Mouse (Mus musculus) cerebellum, postnatal 10 days (tissue): ENCODE measurements around the gene Homer3.

Experiments used
- DNase-seq, 2 experiments: peaks; one replicate each; pipeline ENCODE4 v3.0.0; 2021; ENCODE audit warnings: mixed read lengths in 2 of 2

Homer3 gene

GRCm38 (mm10) chr8:70285304-70285703 is 2.7 kb downstream of the Homer3 start:
- no peak for DNase-seq

GRCm38 (mm10) chr8:70286737-70287136 is 4.1 kb downstream of the Homer3 start:
- peak in 1 of 2 experiments; percentile 29 for DNase-seq

DNA sequence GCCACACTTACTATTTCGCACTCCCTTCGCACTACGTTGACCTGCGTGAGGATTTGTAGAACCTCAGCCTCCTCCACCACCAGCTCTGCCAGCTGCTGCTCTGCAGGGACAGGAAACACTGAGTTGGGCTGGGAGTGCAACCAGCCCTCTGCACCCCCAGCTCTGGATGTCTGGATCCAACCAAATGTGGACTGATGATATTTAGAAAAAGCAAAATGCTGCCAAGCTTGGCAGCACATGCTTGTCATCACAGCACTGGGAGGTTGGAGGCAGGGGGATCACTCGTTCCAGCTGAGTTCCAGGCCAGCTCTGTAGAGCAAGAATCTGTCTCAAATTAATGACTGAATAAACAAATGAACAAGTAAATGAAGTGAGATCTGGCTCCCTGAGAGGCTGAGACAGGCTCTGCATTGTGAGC is 11.4 kb downstream of the Homer3 start:
- DNase-seq = no peak

DNA sequence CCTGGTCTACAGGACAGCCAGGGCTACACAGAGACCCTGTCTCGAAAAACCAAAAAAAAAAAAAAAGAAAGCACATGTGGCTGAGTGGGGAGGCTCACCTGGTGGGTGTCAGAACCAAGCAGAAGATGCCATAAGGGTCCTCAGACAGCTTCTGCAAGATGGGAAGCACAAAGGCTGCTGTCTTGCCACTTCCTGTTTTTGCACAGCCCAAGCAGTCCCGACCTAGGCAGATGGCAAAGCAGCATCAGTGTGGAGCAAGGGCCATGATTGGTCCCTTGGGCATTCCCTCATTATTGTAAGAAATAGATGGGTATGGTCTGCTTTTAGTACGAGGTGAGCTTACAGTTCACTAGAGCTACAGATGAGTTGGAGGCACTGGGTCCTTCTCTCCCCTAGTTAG is 18.3 kb downstream of the Homer3 start:
- no peak for DNase-seq

DNA sequence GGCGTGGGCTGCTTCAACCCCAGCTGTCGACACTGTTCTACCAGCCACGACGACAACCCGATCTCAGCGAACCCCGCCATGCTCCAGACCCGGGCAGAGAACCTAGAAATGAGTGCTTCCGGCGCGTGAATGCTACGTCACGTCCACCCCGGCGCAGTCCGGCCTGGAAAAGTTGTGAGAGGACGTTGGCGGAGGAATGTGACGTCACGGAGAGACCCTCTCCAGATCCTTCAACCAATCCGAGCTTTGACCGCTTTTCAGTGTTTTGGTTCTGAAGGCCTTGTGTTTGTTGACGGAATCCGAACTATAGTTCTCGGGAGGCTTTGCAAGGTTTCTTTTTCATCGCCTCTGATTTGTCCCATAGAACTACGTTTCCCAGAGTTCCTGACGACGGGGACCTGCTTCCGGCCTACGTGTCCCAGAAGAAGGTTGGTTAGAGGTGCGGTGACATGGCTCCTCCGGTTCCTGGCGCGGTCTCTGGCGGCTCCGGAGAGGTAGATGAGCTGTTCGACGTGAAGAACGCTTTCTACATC is 19.8 kb downstream of the Homer3 start, which contains the start of the genes Ddx49 and Cope:
Gene Ddx49, minus strand, starts transcription at position 132 of the 533 bp plus-strand sequence.
Gene Cope, plus strand, starts transcription at position 161 of the 533 bp plus-strand sequence.
- peak; percentile 97 for DNase-seq

DNA sequence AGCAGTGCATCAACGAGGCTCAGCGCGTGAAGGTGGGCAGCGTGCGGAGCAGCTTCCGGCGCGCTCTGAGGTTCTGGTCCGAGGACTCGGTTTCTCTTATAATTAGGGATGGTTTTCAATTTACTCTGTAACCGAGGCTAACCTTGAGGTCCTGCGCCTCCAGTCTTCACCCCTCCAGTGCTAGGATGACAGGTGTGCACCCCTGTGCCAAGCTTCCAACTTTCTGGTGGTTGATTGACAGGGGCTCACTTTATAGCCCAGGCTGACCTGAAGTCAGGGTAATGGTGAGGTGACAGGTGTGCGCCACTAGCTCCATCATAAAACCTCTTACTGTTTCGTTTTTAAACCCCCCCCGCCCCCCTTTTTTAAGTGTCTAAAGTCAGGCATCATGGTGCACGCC is 20.3 kb downstream of the Homer3 start:
- DNase-seq = no peak

DNA sequence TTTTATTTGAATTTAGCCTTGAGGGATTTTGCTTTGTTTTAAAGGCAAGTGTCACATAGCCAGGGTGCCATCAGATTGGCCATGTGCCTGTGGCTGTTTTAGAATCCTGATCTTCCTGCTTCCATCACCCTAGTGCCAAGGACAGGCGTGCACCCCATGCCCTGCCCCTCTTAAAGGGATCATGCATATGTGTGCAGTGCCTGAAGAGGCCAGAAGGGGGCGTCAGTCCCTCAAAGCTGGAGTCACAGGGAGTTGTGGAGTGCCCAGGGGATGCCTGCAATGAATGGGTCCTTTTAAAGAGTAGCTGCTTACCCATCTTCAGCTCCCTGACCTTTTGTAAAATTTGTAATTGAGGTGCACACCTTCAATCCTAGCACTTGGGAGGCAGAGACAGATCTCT is 26.7 kb downstream of the Homer3 start:
- DNase-seq = peak; percentile 47 to 60

GRCm38 (mm10) chr8:70313399-70313798 is 30.8 kb downstream of the Homer3 start:
- DNase-seq = peak; percentile 77 to 87

DNA sequence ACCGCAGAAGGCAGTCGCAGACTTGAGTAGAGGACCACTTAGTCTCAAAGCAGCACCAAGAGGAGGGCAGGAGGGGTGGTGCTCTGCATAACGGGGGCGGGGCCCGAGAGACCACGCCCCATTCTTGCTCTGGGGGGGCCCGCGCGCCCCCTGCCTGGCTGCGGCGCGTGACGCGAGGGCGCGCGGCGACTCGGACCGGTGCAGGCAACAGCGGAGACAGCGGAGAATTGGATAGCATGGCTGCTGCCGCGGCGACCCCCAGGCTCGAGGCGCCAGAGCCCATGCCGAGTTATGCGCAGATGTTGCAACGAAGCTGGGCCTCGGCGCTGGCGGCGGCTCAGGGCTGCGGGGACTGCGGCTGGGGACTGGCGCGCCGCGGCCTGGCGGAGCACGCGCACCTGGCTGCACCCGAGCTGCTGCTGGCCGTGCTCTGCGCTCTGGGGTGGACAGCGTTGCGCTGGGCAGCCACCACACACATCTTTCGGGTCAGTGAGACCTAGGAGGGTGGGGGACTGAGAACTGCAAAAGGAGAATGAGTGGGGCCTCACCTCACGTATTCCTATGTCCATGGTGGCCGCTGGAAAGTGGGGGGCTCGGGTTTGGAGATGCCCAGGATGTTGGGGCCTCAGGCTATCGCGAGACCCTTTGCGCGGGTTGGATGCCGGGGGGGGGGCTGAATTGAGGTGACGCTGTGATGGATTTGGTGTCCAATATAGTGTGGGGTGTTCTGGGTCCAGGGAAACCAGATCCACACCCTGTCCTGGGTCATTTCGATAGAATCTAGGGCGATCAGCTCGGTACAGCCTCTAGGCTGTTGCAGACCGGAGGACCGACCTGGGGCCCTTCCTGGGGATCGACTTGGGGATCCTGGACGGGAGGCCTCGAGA is 33.2 kb downstream of the Homer3 start, which contains the start of gene Cers1:
Gene Cers1, plus strand, starts transcription at position 152 of the 887 bp plus-strand sequence.
- DNase-seq = peak; percentile 84 to 89

GRCm38 (mm10) chr8:70316511-70317504 is 34.2 kb downstream of the Homer3 start:
- peak; percentile 88 to 94 for DNase-seq

DNA sequence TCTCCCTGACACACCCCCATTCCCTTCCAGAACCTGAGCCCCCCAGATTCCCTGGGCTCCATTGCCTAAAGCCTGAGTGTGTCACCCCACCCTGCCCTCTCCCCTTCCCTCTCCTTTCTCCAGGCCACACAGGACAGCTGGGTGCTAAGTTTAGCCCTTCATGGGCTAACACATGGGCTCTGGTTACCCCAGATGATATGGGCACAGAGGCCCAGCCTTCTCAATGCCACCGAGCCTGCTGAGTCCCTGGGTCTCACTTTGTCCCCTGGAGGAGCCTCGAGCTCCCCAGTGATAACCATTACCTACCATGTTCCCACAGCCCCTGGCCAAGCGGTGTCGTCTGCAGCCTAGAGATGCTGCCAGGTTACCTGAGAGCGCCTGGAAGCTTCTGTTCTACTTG is 35.2 kb downstream of the Homer3 start:
- no peak for DNase-seq

DNA sequence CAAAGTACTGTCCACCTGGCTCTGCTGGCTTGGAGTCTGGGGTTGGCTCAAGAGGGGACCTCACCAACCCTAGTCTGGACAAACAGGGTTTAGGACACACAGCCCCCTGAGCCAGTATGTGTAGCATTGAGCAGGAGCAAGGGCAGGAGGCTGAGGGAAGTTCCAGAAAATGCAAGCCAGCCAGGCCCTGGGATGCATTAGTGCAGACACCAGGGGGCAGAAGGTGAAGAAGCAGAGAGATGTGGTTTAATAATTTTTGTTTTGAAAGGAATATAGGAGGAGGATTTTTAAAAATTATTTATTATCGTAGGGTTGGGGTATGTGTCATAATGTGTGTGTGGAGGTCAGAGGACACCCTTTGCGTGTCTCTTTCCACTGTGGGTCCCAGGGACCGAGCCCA is 41.1 kb downstream of the Homer3 start:
- DNase-seq = no peak

DNA sequence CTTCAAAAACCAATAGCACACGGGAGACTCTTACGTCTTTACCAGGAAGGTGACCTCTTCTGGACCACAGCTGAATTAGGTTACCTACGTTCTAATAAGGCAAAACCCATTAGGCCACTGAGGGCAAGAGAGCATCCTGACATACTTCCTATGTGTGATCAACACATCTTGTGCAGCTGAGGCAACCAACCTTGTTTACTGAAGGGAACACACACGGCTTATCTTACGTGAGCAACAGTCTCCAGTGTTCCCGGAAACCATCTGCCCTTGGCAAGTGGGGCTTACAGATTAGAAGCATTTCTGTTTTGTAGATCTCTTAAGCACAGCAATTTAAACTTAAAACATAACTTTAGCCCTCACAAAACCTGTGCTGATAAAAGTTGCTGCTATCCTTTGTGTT is 44.9 kb downstream of the Homer3 start:
- no peak for DNase-seq

DNA sequence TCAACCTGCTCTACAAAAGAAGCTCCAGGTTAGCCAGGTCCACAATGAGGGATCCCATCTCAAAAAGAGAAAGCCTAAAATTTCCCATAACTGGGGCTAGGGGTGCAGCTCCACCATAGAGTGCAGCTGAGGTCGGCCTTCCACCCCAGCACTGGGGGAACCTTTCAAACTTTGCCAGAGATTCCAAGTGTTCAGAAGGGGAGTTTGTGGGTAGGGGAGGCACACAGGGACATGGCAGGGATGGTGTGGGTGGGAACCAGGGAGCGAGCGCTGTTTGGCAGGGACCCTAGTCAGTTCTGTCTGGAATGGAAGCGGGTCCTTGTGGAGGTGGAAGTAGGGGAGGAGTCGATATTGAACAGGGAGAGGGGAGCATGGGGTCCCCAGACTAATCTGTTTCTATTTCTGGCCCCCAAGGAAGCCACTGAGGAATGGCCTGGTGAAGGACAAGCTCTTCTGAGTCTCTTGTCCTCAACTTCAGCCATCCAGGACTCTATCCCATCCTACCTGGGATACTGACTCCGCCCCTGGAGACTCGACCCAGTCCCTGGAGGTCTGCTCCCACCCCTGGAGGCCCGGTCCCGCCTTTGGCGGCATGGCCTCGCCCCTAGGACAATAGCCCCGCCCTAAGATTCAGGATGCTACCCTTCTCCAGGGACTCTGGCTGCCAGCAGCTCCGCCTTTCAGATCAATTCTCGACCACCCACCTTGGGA is 46.7 kb downstream of the Homer3 start, which contains the start of gene Gdf1:
Gene Gdf1, plus strand, starts transcription at position 694 of the 711 bp plus-strand sequence.
- DNase-seq = peak in 1 of 2 experiments; percentile 32

GRCm38 (mm10) chr8:70329835-70330740 is 47.5 kb downstream of the Homer3 start:
- DNase-seq = peak in 1 of 2 experiments; percentile 34

GRCm38 (mm10) chr8:70330741-70331364 is 48.2 kb downstream of the Homer3 start:
- DNase-seq = peak; percentile 75 to 77

- peak in 1 of 2 experiments; percentile 45 for DNase-seq
Observed at GRCm38 (mm10) chr8:70331526-70331925, 48.9 kb downstream of the Homer3 start.

DNA sequence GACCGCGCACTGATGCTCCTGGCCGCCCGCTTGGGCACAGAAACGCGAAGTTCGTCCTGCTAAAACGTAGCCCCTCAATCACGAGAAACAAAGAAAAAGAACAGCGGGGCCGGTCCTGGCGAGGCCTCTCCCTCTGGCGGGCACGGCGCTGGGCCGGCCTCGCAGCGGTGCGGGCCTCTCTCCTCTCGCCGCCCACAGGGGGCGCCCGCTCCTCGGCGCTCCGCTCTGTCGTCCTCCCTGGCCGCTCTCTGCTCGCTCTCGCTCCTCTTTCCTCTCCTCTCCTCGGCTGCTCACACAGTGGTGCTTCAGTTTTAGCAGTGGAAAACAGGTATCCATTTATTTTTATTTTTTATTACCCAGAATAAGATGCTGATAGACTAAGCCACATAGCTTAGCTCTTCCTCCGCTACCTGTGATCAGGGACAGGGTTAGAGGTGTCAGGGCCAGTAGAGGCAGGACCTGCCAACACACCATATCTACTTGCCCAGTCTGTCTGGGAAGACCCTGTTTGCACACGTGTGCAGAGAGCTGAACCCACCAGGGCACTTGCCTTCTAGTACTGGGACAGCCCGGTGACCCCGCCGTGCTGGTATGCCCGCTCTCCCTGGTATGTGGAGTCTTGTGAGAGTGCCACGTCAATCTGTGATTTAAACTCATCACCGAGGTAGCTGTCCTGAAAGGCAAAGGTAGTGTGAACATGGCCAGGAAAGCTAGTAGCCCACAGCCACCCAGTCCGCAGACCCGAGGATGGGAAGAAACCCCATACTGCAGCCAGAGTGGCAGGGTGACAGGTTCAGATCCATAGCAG is 49.6 kb downstream of the Homer3 start:
- DNase-seq = peak; percentile 92 to 93

- no peak for DNase-seq
Observed at GRCm38 (mm10) chr8:70332878-70333202, 50.2 kb downstream of the Homer3 start.

GRCm38 (mm10) chr8:70338931-70339330 is 56.3 kb downstream of the Homer3 start:
- no peak for DNase-seq
